Mouse (Mus musculus) kidney, postnatal 4 days (tissue): Measurements from ENCODE around the gene 1700013G24Rik.

Experiments
- DNase-seq, 2 experiments: peaks; one replicate each; pipeline ENCODE4 v3.0.0; 2021; ENCODE audit warnings: mixed read lengths in 2 of 2

Gene 1700013G24Rik

DNA sequence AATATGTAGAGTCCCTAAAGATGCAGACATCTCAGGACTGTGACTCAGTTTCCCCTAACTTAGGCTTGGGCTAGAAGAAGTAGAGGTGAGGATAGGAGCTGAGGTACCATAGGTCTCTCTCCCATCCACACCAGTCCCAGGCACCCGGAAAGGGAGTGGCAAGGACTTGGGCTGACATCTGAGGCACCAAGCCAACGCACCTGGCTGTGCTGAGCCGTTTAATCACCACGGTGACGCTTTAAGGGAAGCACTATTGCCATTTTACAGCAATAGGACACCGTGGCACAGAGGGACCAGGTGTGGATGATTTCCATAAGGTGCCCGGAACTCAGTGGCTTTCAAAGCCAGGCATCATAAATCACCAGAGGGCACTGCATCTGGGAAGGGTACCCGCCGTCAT, 5.2 kb downstream of the 1700013G24Rik start:
- DNase-seq, result no peak

DNA sequence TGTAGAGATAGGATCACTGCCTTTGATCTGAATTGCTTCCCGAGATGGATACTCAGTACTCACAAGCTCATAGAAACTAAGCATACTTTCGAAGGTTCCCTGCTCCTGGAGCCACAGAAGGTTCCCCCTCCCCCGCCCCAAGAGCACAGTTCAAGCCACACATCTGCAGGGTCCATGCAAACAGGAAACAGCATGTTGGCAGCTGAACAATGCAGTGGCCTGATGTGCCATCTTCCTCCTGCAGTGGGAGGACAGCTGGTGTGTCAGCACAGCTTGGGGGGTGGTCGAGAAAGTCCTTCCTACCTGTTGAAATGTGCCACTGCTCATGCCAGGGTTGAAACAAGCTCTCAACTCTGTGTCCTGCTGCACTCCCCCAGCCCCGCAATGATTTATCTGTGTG, 5.8 kb downstream of the 1700013G24Rik start:
- no peak for DNase-seq

- no peak for DNase-seq
Observed at GRCm38 (mm10) chr4:137460676-137461075, 7.6 kb downstream of the 1700013G24Rik start.

DNA sequence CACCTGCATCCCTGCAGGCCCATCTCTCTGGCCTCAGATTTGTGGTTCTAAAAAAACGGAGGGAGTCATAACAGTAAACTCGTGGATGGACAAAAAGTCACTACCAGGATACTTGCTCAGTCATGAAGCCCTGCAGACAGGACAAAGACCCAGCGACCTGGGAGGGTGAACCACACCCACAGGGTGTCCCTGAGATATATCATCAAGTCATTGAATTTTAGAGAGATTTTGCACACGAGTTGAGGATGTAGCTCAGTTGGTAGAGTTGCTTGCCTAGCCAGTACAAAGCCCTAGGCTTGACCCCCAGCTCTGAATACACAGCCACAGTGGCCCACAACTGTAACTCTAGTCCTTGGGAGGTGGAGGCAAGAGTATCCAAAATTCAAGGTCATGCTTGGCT, 8.1 kb downstream of the 1700013G24Rik start:
- DNase-seq, result no peak

- no peak for DNase-seq
Observed at GRCm38 (mm10) chr4:137461981-137462690, 9.1 kb downstream of the 1700013G24Rik start.

GRCm38 (mm10) chr4:137465125-137465787, 12.2 kb downstream of the 1700013G24Rik start:
- peak; percentile 36 to 59 for DNase-seq

- no peak for DNase-seq
Observed at GRCm38 (mm10) chr4:137466991-137467390, 13.9 kb downstream of the 1700013G24Rik start.

DNA sequence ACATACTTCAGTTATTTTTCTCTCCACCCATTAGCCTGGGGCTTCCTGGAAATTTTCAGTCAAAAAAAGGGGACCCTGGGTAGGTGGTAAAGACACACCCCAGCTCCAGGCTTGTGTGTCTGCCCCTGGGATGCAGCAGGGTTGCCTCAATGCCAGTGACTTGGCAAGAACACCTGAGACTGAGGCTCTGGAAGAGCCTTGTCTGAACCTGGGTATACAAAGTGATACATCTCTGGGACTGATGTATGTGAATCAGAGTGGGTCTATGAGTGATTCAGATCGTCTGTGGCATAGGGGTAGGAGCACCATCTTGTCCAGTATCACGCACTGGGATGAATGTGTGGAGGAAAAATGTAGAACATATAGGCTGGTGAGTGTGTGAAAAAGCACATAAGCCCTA, 14.4 kb downstream of the 1700013G24Rik start:
- DNase-seq, result no peak

DNA sequence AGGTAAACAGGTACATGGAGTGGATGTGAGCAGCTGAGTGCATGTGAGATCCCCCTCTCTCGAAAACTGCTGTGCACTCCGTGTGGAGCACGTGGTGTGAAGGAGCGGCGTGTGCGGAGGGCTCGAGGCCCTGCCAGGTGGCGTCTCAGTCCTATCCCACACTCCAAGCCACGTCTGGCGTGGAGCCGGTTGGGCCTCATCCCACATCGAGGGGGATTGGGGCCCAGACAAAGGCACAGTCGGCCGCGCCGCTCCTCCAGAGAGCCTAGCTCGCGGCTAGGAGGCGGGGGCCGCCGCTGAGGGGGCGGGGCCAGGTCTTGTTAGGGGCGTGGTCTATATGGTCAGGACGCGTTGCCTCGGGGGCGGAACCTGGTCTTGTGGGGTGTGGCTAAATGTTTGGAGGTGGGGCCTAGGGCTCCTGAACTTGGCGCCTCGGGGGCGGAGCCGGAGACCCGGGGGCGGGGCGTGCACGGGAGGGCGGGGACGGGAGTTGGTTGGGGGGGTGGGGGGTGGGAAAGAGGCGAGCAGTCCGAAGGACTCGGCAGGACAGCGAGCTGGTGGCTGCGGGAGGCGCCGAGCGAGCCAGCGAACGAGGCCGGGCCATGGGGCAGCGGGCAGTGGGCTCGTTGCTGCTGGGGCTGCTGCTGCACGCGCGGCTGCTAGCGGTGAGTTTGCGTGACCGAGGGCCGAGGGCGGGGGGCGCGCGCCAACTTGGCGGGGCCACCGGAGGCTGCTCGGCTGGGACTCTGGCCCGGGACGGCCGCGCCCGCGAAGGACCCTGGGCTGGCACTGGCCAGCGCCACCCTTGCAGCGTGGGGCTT, 15.4 kb downstream of the 1700013G24Rik start, which contains the start of gene Hspg2:
Hspg2 (plus strand) TSS at position 510 of the 821 bp plus-strand sequence.
- peak; percentile 100 for DNase-seq

DNA sequence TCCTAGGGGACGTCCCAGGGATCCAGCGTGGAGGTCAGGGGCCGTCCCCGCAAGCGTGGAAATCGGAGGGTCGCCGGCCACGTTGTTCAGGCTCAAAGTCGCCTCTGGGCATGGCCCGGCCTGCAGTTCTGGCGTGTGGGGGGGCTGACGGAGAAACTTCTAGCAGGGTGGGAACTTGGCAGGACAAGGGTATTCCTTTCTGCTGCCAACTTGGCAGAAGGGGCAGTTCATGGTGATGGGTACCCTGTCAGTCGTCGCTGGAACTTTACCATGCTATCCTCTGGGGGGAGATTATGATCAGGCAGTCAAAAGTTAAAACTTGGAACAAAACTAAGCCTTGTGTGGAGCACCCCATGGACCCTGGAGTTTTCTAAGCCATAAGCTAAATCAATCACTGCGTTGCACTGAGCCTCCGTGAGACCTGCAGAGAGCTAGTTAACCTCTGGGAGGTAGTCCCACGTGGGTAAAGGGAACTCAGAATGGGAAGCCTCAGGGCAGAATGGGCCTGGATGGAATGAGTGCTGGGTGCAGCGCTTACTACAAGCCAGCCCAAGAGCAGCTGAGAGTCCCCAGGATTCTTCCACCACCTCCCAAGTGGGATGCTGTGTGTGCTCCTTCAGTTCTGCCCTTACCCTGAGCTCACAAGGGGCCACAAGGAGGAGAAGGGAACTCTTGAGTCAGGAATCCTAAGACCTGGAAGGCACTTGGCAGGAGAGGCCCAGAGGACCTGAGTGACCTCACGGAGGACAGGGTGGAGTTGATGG, 16.2 kb downstream of the 1700013G24Rik start:
- DNase-seq, result peak in 1 of 2 experiments; percentile 64

- DNase-seq, result peak in 1 of 2 experiments; percentile 46
Observed at GRCm38 (mm10) chr4:137469845-137470692, 17.0 kb downstream of the 1700013G24Rik start.

DNA sequence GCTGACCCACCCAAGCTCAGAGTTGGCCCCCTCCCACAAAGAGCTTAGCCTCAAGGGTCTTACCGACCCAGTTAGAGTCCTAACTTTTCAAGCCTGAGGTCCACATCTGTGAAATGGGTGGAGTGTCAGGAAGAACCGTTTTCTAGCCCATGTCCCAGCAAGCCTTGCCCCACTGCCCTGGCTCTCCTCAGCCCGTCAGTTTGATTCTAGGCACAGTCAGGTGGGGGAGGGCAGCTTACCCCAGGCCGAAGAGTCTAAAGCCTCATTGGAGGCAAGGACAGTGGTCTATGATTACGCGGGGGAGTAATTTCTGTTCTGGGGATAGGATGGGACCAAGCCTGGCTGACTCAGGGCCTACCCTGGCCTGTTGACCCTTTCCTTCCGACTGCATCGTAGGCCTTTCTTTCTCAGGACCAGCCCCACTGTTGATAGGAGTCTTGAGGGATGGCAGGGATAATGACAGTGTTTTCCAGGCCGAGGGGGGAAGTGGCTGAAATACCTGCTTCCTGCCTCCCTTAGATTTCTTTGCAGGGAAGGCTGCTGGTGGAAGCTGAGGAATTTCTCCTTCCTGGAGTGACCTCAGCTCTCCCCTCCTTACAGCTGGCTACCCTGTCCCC, 17.7 kb downstream of the 1700013G24Rik start:
- peak; percentile 38 to 55 for DNase-seq

- no peak for DNase-seq
Observed at GRCm38 (mm10) chr4:137471326-137471725, 18.2 kb downstream of the 1700013G24Rik start.

DNA sequence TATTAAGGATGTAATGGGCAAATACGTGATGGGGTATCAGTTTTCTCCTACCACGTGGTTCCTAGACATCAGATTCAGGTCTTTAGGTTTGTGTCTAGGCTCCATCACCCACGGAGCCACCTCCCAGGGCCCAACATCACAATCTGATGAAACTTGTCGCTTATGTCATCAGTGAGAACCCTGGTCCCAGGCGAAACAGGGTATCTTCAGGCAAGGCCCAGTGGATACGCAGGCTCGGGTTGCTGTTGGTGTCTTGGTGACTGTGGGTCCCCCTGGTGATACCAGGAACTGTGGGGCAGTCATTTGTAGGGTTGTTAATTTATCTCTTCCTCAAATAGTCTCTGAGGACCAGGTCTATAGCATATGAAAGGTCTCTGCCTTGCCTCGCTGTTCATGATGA, 20.2 kb downstream of the 1700013G24Rik start:
- DNase-seq, result no peak

- DNase-seq, result peak; percentile 37 to 56
Observed at GRCm38 (mm10) chr4:137473701-137474388, 20.8 kb downstream of the 1700013G24Rik start.

GRCm38 (mm10) chr4:137474694-137475093, 21.6 kb downstream of the 1700013G24Rik start:
- no peak for DNase-seq

DNA sequence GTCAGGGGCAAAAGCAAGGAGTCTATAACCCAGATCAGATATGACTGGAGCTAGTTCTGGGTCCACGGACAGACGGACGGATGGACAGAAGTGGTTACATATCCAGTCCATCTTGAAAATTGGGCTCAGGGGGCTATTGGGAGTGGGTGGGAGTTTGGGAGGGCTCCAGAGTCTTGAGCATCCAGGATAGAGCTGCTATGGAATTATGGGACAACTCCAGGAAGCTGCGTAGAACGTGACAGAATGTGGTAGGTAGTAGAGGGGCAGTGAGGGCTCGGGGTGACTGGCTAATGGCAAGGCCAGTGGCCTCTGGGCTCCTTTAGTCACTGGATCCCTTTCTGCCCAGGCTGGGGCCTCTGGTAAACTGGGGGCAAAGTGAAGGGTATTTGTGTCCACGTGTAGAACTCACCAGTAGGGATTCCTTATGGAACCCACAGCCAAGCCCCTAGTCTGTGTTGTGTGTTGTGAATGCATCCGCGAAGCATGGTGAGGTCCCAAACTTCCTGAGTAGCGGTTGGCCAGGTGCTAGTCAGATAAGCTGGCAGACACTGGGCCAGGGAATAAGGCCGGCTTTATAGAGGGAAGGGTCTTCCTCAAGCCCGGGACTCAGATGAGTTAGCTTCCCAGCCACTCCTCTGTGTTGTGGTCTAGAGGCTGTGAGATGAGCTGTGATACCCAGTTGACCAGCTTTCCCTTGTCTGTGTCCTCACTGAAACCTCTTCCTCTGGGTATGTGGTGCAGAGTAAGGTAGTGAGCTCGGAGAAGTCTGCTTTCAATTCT, 22.4 kb downstream of the 1700013G24Rik start:
- no peak for DNase-seq

GRCm38 (mm10) chr4:137476065-137476760, 23.1 kb downstream of the 1700013G24Rik start:
- DNase-seq, result peak; percentile 67 to 81

GRCm38 (mm10) chr4:137476761-137477237, 23.7 kb downstream of the 1700013G24Rik start:
- DNase-seq, result peak; percentile 60 to 74
